Mouse (Mus musculus) limb, embryonic 15.5 days (tissue): ENCODE measurements at regions not wholly inside any gene's neighbourhood (a gene's known extent, or its start where the extent isn't known, plus 50 kb on each side); places are given as distances from the start of the nearest gene placed in this dataset.

ENCODE experiments used
- ATAC-seq: fragments of 200-750 bp; cut with Nextera tagmentation; 2 replicates; pipeline ENCODE4 v1.8.0; 2017; ENCODE audit warnings: low read depth, moderate TSS enrichment; ENCODE audit not compliant: insufficient number of reproducible peaks, low FRiP score, low TSS enrichment
- H3K27ac ChIP-seq: fragments of 300-500 bp; sonication (generic); 2 replicates; pipeline ENCODE4 v1.5.1; 2015; ENCODE audit warnings: moderate library complexity, mild to moderate bottlenecking, inconsistent platforms
- H3K27me3 ChIP-seq: fragments of 300-500 bp; sonication (generic); 2 replicates; pipeline ENCODE4 v1.6.1; 2015; ENCODE audit warnings: inconsistent platforms
- H3K36me3 ChIP-seq: fragments of 300-500 bp; sonication (generic); 2 replicates; pipeline ENCODE4 v1.6.1; 2015; ENCODE audit warnings: inconsistent platforms
- H3K4me1 ChIP-seq: fragments of 300-500 bp; sonication (generic); 2 replicates; pipeline ENCODE4 v1.6.1; 2015; ENCODE audit warnings: inconsistent platforms
- H3K4me2 ChIP-seq: fragments of 300-500 bp; sonication (generic); 2 replicates; pipeline ENCODE4 v1.6.1; 2015; ENCODE audit warnings: mild to moderate bottlenecking, inconsistent platforms
- H3K4me3 ChIP-seq: fragments of 300-500 bp; sonication (generic); 2 replicates; pipeline ENCODE4 v1.5.1; 2015; ENCODE audit warnings: mild to moderate bottlenecking, inconsistent platforms
- H3K9ac ChIP-seq: fragments of 300-500 bp; sonication (generic); 2 replicates; pipeline ENCODE4 v1.6.1; 2015; ENCODE audit warnings: inconsistent platforms
- H3K9me3 ChIP-seq: fragments of 300-500 bp; sonication (generic); 2 replicates; pipeline ENCODE4 v1.6.1; 2016; ENCODE audit warnings: inconsistent platforms
- WGBS: fragments of 180-500 bp; shearing (Covaris S2); methylation state at CpG from one replicate; pipeline ENCODE4 v1.1.7; 2015; 5-methylcytosine and 5-hydroxymethylcytosine counted together

- no peak overlapping the region for H3K4me3 ChIP-seq
- H3K36me3 ChIP-seq = no peaks in the 10 kb centered on the region
- H3K27ac ChIP-seq = no peak overlapping the region
- no peaks in the 10 kb centered on the region for H3K27me3 ChIP-seq
- no peak overlapping the region for H3K4me2 ChIP-seq
- no peaks in the 10 kb centered on the region for H3K9me3 ChIP-seq
- WGBS = 41% methylated on average over 17 of the region's 17 CpGs
- H3K4me1 ChIP-seq = peaks cover 10% of the 10 kb centered on the region
- no peak for ATAC-seq
- H3K9ac ChIP-seq = no peak overlapping the region
Observed at GRCm38 (mm10) chr16:51915034-51915928, 115.7 kb upstream of the Cblb start.

- Histone ChIP-seq H3K27me3 (no peaks in the 10 kb centered on the region), H3K36me3 (no peaks in the 10 kb centered on the region), H3K9me3 (no peaks in the 10 kb centered on the region), H3K4me2 (no peak overlapping the region), H3K4me1 (peaks cover 10% of the 10 kb centered on the region), H3K4me3 (no peak overlapping the region), H3K9ac (no peak overlapping the region), H3K27ac (no peak overlapping the region)
- WGBS = 49% methylated on average over 13 of the region's 13 CpGs
- no peak for ATAC-seq
Observed at GRCm38 (mm10) chr16:51915929-51916308, 115.1 kb upstream of the Cblb start.

- Histone ChIP-seq H3K27me3 (no peaks in the 10 kb centered on the region), H3K4me2 (no peak overlapping the region), H3K36me3 (no peaks in the 10 kb centered on the region), H3K4me3 (no peak overlapping the region), H3K27ac (no peak overlapping the region), H3K9ac (no peak overlapping the region), H3K9me3 (no peaks in the 10 kb centered on the region), H3K4me1 (peaks cover 10% of the 10 kb centered on the region)
- ATAC-seq = no peak
- 56% methylated on average over 5 of the region's 5 CpGs for WGBS
Observed at GRCm38 (mm10) chr16:51916337-51916736, 114.7 kb upstream of the Cblb start.

- H3K36me3 ChIP-seq = no peaks in the 10 kb centered on the region
- 66% methylated on average over 3 of the region's 3 CpGs for WGBS
- no peak overlapping the region for H3K4me3 ChIP-seq
- H3K4me1 ChIP-seq = peaks cover 10% of the 10 kb centered on the region
- H3K27ac ChIP-seq = no peak overlapping the region
- no peaks in the 10 kb centered on the region for H3K9me3 ChIP-seq
- no peak overlapping the region for H3K9ac ChIP-seq
- ATAC-seq = no peak
- H3K27me3 ChIP-seq = no peaks in the 10 kb centered on the region
- no peak overlapping the region for H3K4me2 ChIP-seq
Observed at GRCm38 (mm10) chr16:51916820-51917219, 114.2 kb upstream of the Cblb start.

DNA sequence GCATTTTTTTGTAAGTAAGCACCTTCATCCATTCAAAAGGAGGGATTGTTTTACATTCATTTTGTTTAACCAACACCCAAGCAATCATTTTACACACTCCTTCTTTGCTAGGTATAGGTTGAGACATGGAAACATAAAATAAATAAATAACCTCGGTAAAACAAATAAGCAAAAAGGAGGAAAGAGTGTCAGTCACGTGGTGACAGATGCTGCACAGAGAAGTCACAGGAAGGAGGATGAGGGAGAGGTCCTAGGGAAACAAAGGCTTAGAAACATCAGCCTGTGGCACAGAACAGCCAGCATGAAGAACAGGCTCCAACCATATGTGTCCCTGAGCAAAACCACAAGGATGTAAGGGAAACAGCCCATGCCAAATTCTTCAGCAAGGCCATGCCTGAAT is 113.5 kb upstream of the Cblb start:
- H3K4me2 ChIP-seq = no peak overlapping the region
- no peaks in the 10 kb centered on the region for H3K36me3 ChIP-seq
- no peaks in the 10 kb centered on the region for H3K27me3 ChIP-seq
- peaks cover 10% of the 10 kb centered on the region for H3K4me1 ChIP-seq
- ATAC-seq = no peak
- no peak overlapping the region for H3K27ac ChIP-seq
- 31% methylated on average over 2 of the region's 2 CpGs for WGBS
- H3K4me3 ChIP-seq = no peak overlapping the region
- no peak overlapping the region for H3K9ac ChIP-seq
- no peaks in the 10 kb centered on the region for H3K9me3 ChIP-seq

GRCm38 (mm10) chr16:51921025-51921424 is 110.0 kb upstream of the Cblb start:
- H3K4me3 ChIP-seq = no peak overlapping the region
- no peak for ATAC-seq
- no peaks in the 10 kb centered on the region for H3K36me3 ChIP-seq
- H3K27ac ChIP-seq = no peak overlapping the region
- H3K4me1 ChIP-seq = peaks cover 3% of the 10 kb centered on the region; the same call in 1 of the 2 replicates
- no peak overlapping the region for H3K9ac ChIP-seq
- WGBS = 51% methylated on average over 4 of the region's 4 CpGs
- H3K27me3 ChIP-seq = no peaks in the 10 kb centered on the region
- no peaks in the 10 kb centered on the region for H3K9me3 ChIP-seq
- no peak overlapping the region for H3K4me2 ChIP-seq

- Histone ChIP-seq H3K36me3 (no peaks in the 10 kb centered on the region), H3K27me3 (no peaks in the 10 kb centered on the region), H3K4me2 (no peak overlapping the region), H3K9ac (no peak overlapping the region), H3K9me3 (no peaks in the 10 kb centered on the region), H3K27ac (no peak overlapping the region), H3K4me1 (no peaks in the 10 kb centered on the region), H3K4me3 (no peak overlapping the region)
- WGBS = 57% methylated on average over 3 of the region's 3 CpGs
- no peak for ATAC-seq
Observed at GRCm38 (mm10) chr16:51922589-51922988, 108.4 kb upstream of the Cblb start.

- Histone ChIP-seq H3K36me3 (no peaks in the 10 kb centered on the region), H3K9me3 (no peaks in the 10 kb centered on the region), H3K27ac (no peak overlapping the region), H3K4me3 (no peak overlapping the region), H3K4me1 (no peaks in the 10 kb centered on the region), H3K27me3 (no peaks in the 10 kb centered on the region), H3K4me2 (no peak overlapping the region), H3K9ac (no peak overlapping the region)
- no peak for ATAC-seq
- WGBS = 80% methylated on average over 3 of the region's 3 CpGs
Observed at GRCm38 (mm10) chr16:51925639-51926038, 105.4 kb upstream of the Cblb start.

DNA sequence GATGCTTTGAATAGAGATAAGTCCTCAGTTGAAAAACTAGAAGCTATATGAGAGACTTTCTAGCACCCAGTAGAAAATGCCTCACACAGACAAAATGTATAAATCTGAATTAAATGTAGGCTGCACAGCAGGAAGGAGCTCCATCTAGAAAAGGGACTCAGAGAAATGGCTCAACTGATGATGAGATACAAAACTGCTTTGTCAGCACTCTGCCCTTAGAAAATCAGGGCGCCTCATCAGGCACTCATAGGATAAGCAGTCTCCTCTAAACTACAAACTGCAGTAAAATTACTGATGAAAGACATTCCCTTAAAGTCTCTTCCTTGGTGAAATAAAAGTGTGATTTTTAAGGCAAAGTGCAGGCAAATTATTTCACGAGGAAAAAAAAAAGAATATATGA is 97.9 kb upstream of the Cblb start:
- ATAC-seq = no peak
- 77% methylated on average over 2 of the region's 2 CpGs for WGBS

DNA sequence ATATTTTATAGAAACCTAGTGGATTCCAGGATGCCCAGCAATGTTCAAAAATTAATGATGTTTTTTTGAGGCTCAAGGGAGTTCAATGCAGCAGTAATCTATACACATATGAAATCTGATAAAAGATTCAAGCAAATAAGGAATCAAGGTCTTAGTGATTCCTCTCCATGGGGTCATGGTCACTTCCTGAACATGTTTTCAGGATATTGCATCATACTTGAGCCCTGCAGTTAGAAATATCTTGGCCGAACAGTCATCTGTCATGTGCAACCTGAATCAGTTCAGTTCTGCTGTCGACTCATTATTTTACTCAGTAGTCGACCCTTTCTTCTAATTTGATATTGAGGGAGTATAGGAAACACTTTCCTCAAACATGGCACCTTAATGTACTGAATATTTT is 97.1 kb upstream of the Cblb start:
- H3K36me3 ChIP-seq = no peaks in the 10 kb centered on the region
- no peak overlapping the region for H3K4me3 ChIP-seq
- no peaks in the 10 kb centered on the region for H3K27me3 ChIP-seq
- no peak overlapping the region for H3K27ac ChIP-seq
- H3K9me3 ChIP-seq = no peaks in the 10 kb centered on the region
- no peak overlapping the region for H3K4me2 ChIP-seq
- 77% methylated on average over 3 of the region's 3 CpGs for WGBS
- no peaks in the 10 kb centered on the region for H3K4me1 ChIP-seq
- no peak overlapping the region for H3K9ac ChIP-seq
- ATAC-seq = no peak

More for the DNA sequence above, 97.9 kb upstream of the Cblb start:
- no peaks in the 10 kb centered on the region for H3K4me1 ChIP-seq
- no peak overlapping the region for H3K9ac ChIP-seq
- H3K27ac ChIP-seq = no peak overlapping the region
- H3K4me2 ChIP-seq = no peak overlapping the region
- no peaks in the 10 kb centered on the region for H3K9me3 ChIP-seq
- no peaks in the 10 kb centered on the region for H3K36me3 ChIP-seq
- H3K4me3 ChIP-seq = no peak overlapping the region
- H3K27me3 ChIP-seq = no peaks in the 10 kb centered on the region

DNA sequence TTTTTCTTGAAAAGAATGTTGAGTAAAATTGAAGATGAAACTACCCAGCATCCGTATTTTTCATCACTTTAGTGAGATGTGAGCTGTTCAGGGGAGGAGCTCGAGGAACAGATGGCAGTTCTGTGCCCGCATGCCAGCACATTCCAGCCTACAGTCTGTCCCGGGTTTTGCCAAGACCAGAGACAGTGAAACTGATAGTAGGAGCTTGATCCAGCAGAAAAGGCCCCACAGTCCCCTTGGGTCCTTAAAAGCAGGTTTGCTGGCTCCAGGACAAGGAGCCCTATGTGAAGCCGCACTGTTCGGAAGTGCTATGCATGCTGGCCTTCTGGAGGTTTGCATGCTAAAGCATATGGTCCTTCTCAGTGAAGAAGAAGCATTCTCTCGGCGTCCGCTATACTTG is 93.7 kb upstream of the Cblb start:
- Histone ChIP-seq H3K4me3 (no peak overlapping the region), H3K27ac (no peak overlapping the region), H3K9ac (no peak overlapping the region), H3K9me3 (no peaks in the 10 kb centered on the region), H3K4me1 (no peaks in the 10 kb centered on the region), H3K36me3 (no peaks in the 10 kb centered on the region), H3K4me2 (no peak overlapping the region), H3K27me3 (no peaks in the 10 kb centered on the region)
- 76% methylated on average over 9 of the region's 9 CpGs for WGBS
- no peak for ATAC-seq

DNA sequence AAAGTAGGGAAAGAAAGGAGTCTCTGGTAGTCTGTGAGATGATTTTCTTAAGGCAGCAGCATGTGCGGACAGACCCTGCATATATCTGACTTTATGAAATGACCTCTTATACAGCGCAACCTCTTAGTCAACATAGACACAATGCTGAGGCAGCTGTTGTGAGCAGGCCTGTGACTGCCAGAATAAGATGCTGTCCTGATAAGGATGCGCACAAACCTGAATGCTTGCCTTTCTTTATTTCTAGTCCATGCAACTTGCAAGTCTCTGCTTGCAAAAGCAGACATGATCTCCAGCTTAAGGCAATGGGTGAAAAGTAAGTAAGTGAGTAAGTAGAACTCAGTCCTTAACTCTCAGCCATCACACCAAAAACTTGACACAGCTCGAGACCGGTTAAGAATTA is 92.0 kb upstream of the Cblb start:
- H3K4me3 ChIP-seq = no peak overlapping the region
- ATAC-seq = no peak
- no peak overlapping the region for H3K4me2 ChIP-seq
- 73% methylated on average over 5 of the region's 5 CpGs for WGBS
- H3K27me3 ChIP-seq = no peaks in the 10 kb centered on the region
- no peaks in the 10 kb centered on the region for H3K4me1 ChIP-seq
- H3K9me3 ChIP-seq = no peaks in the 10 kb centered on the region
- H3K9ac ChIP-seq = no peak overlapping the region
- no peak overlapping the region for H3K27ac ChIP-seq
- H3K36me3 ChIP-seq = no peaks in the 10 kb centered on the region

GRCm38 (mm10) chr16:51940574-51940973 is 90.5 kb upstream of the Cblb start:
- no peaks in the 10 kb centered on the region for H3K4me1 ChIP-seq
- ATAC-seq = no peak
- no peak overlapping the region for H3K9ac ChIP-seq
- H3K27me3 ChIP-seq = no peaks in the 10 kb centered on the region
- no peaks in the 10 kb centered on the region for H3K36me3 ChIP-seq
- H3K4me3 ChIP-seq = no peak overlapping the region
- no peaks in the 10 kb centered on the region for H3K9me3 ChIP-seq
- H3K27ac ChIP-seq = no peak overlapping the region
- H3K4me2 ChIP-seq = no peak overlapping the region
